Mouse (Mus musculus) left cerebral cortex, adult 11 months (tissue): ENCODE measurements at regions not wholly inside any gene's neighbourhood (a gene's known extent, or its start where the extent isn't known, plus 50 kb on each side); places are given as distances from the start of the nearest gene placed in this dataset.

ENCODE experiments used
- DNase-seq: peaks from one replicate; pipeline ENCODE4 v3.0.0; 2022; ENCODE audit warnings: low spot score

GRCm38 (mm10) chr10:95085688-95086268 is 141.1 kb upstream of the Plxnc1 start:
- DNase-seq: no peak

- DNase-seq: no peak
These were observed 138.9 kb upstream of the Plxnc1 start for GRCm38 (mm10) chr10:95083341-95084148.

GRCm38 (mm10) chr10:95082634-95083033 is 138.0 kb upstream of the Plxnc1 start:
- DNase-seq: no peak

GRCm38 (mm10) chr10:95079979-95080378 is 135.3 kb upstream of the Plxnc1 start:
- DNase-seq: no peak

GRCm38 (mm10) chr10:95076421-95076820 is 131.8 kb upstream of the Plxnc1 start:
- no peak for DNase-seq

- DNase-seq: no peak
These were observed 131.3 kb upstream of the Plxnc1 start for GRCm38 (mm10) chr10:95075897-95076296.

GRCm38 (mm10) chr10:95074959-95075590 is 130.4 kb upstream of the Plxnc1 start:
- no peak for DNase-seq

GRCm38 (mm10) chr10:95074381-95074780 is 129.7 kb upstream of the Plxnc1 start:
- DNase-seq: no peak

- DNase-seq: no peak
These were observed 123.3 kb upstream of the Plxnc1 start for GRCm38 (mm10) chr10:95067971-95068370.

- no peak for DNase-seq
These were observed 122.1 kb upstream of the Plxnc1 start for GRCm38 (mm10) chr10:95066774-95067173.

- no peak for DNase-seq
These were observed 115.0 kb upstream of the Plxnc1 start for GRCm38 (mm10) chr10:95059486-95060091.

GRCm38 (mm10) chr10:95059078-95059477 is 114.4 kb upstream of the Plxnc1 start:
- DNase-seq: no peak

- DNase-seq: no peak
These were observed 112.5 kb upstream of the Plxnc1 start for GRCm38 (mm10) chr10:95057051-95057714.

GRCm38 (mm10) chr10:95056541-95056940 is 111.9 kb upstream of the Plxnc1 start:
- DNase-seq: no peak

- DNase-seq: no peak
These were observed 110.2 kb upstream of the Plxnc1 start for GRCm38 (mm10) chr10:95054869-95055268.

- no peak for DNase-seq
These were observed 104.2 kb upstream of the Plxnc1 start for GRCm38 (mm10) chr10:95048790-95049189.

GRCm38 (mm10) chr10:95043978-95044377 is 99.3 kb upstream of the Plxnc1 start:
- no peak for DNase-seq

- DNase-seq: no peak
These were observed 95.7 kb upstream of the Plxnc1 start for GRCm38 (mm10) chr10:95040258-95040895.

- no peak for DNase-seq
These were observed 91.5 kb upstream of the Plxnc1 start for GRCm38 (mm10) chr10:95036043-95036697.

GRCm38 (mm10) chr10:95035371-95035770 is 90.7 kb upstream of the Plxnc1 start:
- DNase-seq: no peak

- no peak for DNase-seq
These were observed 89.9 kb upstream of the Plxnc1 start for GRCm38 (mm10) chr10:95034566-95034965.
